Mouse (Mus musculus) heart, postnatal 36 days (tissue): ENCODE measurements around the gene Gm35549. TPM values are rescaled to one million over a fixed set of nuclear protein-coding genes. Genes with fewer than 3 reads are reported as not detected.
A peak's percentile ranks its signal among the peaks of the same experiment; 100 is the strongest.
"Not testable (repeated sequence)": the region's sequence is repeated elsewhere in the genome, so short reads cannot be mapped to it uniquely, and the experiment has no call there.

Experiments
- DNase-seq, 2 experiments: peaks; one replicate each; pipeline ENCODE4 v3.0.0; 2021 to 2022
- intact Hi-C: fragments of 180-260 bp; cut with DNase I; formaldehyde crosslinking; loops from one replicate; pipeline ENCODE4 v1.15.1; 2025
- total RNA-seq, 2 experiments: library from RNA; stranded (reverse); gene quantifications; 2 replicates each; pipeline ENCODE4 v1.2.3; 2021

Gene Gm35549
- not detected for total RNA-seq

DNA sequence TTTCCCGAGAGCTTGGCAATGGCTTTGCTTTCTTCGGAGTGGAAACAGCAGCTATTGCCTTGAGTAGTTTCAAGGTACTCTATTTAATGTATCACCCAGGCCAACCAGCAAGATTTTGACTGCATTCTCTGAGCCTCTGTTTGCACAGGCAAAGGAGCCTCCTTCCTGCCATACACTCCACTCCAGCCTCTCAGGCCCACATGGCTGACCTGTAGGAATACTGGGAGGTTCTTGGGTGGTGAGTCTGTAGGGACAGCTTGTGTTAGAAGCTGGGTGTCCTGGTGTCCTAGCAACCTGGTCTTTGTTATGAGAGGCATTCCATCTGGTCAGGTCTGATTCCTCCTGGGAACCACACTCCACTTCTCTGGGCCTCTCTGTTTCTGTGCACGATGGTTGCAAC lies at the start of gene Gm35549:
TSS of gene Gm35549 (minus strand) at position 276 of the 400 bp plus-strand sequence.
- intact Hi-C loops = no loop called here
- no peak for DNase-seq

DNA sequence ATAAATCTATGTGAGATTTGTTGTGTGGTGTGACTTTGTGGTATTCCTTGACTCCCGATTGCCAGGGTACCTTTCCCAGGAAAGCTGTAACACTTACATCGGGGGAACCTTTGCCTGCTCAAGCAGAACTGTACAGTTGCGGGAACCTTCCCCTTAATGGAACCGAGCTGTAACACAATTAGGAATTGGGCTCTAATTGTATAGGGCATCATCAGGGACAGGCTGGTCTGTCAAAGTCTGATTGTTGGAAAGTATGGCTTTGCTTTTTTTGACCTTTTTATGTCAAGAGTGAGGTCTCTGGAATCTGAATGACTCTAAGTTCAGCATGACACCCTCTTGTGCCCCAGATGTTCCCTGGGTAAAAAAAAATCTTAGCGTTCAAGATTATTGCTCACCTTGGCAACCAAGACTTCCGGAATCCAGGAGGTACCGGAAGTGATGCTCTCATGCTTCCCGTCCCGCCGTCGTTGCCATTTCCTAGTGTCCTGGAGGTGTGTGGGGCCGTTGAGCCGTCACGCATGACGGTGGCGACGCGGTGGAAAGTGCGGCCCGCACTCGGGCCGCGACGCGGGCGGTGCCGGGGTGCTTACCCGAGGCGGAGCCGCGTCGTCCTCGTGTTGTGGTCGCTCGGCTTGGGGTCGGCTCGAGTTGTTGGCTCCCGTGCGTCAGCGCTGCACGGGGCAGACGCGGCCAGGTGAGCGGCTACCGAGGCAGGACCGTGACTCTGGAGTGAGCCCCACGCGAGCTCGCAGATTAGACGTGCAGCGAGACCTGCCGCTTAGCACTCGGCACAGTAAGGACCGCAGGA lies 42.7 kb upstream of the Gm35549 start:
- intact Hi-C loops = no loop called here
- peak; percentile 38 to 56 for DNase-seq

DNA sequence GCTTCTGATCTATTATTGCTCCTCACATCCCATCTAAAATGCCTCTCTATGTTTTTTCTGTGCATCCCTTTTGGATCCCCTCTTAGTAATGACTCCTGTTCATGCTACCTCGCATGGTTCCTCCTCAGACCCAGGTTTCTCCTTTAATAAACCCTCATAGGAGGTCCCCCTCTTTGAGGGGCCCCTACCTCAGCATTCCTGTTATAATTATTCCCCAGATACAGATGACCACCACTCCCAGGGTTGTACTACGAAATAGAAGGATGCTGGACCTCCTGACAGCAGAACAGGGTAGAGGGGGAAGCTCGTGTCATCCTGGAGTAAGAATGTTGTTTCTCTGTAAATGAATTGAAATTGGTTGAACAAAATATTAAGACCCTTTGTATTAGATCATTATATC lies 41.5 kb upstream of the Gm35549 start, which contains the start of gene Zkscan7:
TSS of gene Zkscan7 (plus strand) at position 301 of the 400 bp plus-strand sequence.
- intact Hi-C loops = no loop called here

DNA sequence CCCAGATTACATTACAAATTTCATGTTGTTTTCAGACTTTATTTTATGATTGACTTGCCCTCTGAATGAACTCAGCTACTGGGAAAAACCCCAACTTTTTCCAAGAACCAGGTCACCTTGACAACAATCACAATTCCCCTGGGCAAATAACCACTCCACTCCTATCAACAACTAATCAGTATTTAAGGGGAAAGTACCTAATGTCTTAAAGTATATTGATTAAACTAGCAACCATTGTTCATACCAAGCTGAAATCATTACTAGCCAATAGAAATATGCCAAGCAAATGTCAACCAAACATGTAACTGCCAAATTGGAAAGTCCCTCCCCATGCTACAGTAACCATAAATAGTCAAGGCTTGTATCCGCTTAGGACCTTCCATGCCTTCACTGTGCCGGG lies 31.3 kb upstream of the Gm35549 start:
- DNase-seq = no peak
- intact Hi-C loops = no loop called here

More for the DNA sequence above, 41.5 kb upstream of the Gm35549 start, which contains the start of gene Zkscan7:
- no peak for DNase-seq

DNA sequence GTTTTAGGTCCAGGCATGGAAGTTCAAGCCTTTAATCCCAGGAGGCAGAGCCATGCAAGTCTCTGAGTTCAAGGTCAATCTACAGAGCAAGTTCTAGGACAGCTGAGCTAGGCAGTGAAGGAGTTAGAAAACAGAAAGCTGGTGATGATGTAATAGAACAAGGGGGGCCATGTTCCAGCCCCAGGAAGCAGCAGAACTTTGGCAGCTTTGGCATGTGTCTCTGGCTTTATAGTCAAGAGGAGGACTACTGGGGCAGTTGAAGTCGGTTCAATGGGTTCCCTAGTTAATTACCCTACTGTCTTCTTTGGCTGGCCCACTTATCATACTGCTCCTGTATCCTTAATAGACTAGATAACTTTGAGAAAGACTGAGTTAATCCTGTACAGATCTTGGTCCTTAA lies 30.8 kb upstream of the Gm35549 start:
- intact Hi-C loops = no loop called here
- no peak for DNase-seq

DNA sequence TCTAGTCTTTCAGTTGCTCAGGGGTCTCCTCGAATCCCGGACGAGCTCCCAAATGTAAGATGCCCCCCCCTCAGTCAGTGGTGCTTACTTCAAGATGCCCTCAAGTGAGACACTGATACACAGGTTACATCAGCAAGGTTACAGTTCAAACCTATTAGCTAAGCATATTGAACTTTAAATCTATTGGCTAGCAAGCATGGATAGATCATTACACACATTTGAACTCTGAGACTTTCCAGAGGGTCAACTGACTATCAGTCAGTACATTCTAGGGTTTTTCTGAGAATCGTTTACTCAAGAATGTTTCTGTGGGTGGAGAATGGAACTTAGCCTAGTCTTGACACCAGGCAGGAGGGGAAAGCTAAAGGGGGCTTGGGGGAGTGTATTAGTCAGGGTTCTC lies 28.8 kb upstream of the Gm35549 start:
- intact Hi-C loops = no loop called here
- DNase-seq = no peak

DNA sequence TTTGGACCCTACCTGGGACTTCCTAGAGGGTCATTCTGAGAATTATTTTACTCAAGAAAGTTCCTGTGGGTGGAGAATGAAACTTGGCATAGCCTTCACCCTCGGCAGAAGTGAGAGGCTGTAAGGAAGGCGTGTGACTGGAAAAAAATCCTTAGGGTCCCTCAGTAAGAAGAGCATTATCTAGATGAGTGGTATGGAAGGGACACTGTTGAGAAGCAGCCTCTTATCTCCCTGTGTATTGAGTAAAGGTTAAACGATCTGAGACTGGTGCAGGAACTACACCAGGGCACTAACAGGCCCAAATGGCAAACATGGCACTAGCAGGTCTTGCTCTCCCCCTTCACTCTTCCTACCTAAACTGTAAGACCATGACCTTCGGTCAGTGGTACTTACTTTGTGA lies 22.4 kb upstream of the Gm35549 start:
- intact Hi-C loops = loop anchor here (5.0 kb wide), 2 partner anchors 86 to 246 kb away; partner anchors contain the start of genes 1110059G10Rik, Exosc7, Kif15 and Zdhhc3
- no peak for DNase-seq

DNA sequence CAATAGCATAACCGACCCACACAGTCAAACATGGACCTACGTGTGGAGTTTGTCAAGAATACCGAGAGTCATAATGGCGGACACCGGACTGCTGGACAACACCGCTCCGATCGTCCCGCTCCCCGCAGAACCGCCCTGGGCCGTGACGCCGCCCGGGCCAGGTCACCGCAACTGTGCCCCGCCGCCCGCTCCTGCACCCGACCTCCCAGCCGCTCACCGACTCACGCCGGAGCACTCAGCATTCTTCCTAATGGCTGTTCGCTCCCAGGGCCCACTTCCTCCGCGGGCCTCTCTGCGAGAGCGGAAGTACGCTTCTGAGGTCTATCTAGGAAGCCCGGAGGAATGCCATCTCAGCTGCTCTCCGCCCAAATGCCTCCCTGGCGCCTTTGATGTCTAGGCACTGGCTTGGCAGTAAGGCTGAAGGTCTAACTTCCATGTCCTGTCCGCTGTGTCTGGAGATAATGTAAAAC lies 21.9 kb upstream of the Gm35549 start, which contains the start of gene Zfp445:
TSS of gene Zfp445 (minus strand) at position 310 of the 470 bp plus-strand sequence.
- intact Hi-C loops = loop anchor here (1.0 to 5.0 kb wide), 3 partner anchors 58 to 247 kb away; partner anchors contain the start of genes 1110059G10Rik, Exosc7, Kif15 and Zdhhc3
- peak; percentile 71 to 83 for DNase-seq

DNA sequence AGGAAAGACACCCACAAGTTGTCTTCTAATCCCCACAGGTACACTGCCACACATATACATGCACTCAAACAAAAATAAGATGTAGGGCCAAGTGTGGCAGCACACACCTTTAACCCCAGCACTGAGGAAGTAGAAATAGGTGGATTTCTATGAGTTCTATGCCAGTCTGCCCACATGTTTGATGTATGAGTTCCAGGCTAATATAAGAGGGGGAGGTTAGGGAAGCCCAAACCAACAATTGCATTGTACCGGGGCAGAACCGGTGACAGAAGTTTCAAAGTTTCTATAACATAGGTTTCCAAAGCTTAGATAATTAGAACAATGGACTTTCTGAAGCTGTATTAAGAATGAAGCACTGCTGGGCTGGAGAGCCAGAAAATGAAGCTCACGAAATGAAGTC lies 21.0 kb upstream of the Gm35549 start:
- no peak for DNase-seq
- intact Hi-C loops = loop anchor here (1.0 to 5.0 kb wide), 4 partner anchors 58 to 247 kb away; partner anchors contain the start of genes 1110059G10Rik, Exosc7, Kif15 and Tcaim

DNA sequence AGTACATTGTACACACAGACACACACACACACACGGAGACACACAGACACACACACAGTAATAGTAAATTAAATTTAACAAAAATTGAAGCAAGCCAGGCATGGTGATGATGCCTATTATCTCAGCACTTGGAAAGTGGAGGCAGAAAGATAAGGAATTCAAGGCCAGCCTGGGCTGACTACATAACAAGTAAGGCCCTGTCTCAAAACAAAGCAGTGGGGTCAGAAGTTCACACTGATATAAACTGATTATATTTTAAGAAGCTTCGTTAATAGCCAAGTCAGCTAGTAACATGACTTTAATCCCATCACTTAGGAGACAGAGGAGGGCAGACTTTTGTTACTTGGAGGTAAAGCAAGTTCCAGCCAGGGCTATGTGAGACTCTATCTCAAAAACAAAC lies 19.9 kb upstream of the Gm35549 start:
- intact Hi-C loops = loop anchor here (5.0 kb wide), 1 partner anchor 56 kb away; the partner anchor contains the start of gene Tcaim
- no peak for DNase-seq

DNA sequence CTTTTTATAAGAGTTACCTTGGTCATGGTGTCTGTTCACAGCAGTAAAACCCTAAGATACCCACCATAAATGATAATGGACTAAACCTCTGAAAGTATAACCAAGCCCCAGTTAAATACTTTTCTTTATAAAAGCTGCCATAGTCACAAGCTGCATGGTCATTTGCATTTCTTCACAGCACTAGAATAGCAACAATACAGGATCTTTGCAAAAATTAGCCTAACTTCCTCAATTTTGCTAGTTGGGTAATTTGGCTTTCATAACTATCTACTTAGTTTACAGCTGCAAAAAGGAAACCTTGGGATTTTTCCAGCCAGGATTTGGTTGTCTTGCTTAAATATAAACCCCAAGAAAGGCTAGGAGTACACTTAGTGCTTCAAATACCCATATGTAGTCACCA lies 16.9 kb upstream of the Gm35549 start:
- DNase-seq = no peak
- intact Hi-C loops = loop anchor here (5.0 kb wide), 1 partner anchor 53 kb away; the partner anchor contains the start of gene Tcaim

DNA sequence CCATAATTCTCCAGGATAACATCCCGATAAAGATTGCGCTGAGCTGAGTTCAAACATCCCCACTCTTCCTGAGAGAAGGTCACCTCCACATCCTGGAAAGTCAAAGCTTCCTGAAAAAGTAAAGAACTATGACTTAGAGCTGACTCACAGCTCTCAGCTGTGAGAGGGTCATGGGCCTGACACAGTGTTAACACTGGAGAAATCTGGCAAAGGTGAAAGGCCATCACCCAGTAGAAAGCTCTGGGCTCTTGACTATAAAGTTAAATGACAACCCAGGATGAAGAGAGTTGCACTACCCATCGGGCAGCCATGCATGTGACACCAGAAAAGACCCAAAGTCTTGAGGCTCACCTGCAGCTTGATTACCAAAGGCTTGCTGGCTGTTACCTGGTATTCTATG lies 12.9 kb upstream of the Gm35549 start:
- DNase-seq = no peak
- intact Hi-C loops = no loop called here

DNA sequence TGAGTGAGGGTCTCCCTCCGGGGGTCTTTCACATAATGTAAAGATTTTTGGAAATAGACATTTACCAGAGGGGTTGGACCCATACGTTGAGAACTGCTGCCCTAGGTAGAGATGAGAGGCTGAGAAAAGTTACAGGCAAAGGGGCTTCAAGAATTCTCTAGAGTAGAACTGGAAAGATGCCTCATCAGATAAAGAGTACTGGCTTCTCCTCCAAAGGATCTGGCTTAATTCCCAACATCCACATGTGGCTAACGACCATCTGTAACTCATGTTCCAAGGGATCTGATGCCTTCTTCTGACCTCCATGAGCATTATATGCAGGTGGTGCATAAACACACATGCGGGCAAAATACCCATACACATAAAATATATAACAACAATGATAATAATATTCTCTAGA lies 11.8 kb upstream of the Gm35549 start:
- DNase-seq = no peak
- intact Hi-C loops = no loop called here

DNA sequence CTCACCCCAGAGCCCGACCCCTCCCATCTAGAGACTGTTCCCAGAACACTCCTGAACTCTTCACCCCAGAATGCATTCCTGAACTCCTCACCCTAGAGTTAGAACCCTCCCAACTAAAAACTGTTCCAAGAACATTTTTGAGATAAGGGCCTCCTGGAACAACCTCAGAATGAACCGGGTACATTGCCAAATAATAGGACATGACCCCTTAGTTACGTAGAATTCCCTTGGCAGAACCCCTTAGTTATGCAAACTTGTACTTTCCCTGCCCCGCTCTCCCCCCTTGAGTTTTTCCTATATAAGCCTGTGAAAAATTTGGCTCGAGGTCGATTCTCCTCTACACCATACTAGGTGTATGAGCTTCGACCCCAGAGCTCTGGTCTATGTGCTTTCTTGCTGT lies 11.3 kb upstream of the Gm35549 start:
- intact Hi-C loops, DNase-seq: not testable (repeated sequence)

DNA sequence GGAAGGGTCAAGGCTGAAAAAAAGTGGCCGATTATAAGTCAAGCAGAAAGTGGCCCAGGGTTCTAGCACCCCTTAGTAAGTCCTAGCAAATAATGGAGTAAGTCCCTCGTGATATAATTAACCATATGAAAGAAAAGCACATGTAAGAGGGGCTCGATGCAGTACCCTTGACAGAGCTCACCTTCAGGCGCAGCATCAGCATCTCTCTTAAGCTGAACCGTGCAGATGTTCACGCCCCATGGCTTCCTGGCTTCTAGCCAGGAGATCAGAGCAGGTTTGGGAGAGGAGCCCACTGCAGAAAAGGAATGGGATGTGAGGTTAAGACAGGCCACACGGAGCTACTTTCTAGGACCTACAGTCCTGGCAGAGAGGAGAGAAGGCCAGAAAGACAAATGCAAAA lies 10.7 kb upstream of the Gm35549 start:
- DNase-seq = no peak
- intact Hi-C loops = no loop called here

DNA sequence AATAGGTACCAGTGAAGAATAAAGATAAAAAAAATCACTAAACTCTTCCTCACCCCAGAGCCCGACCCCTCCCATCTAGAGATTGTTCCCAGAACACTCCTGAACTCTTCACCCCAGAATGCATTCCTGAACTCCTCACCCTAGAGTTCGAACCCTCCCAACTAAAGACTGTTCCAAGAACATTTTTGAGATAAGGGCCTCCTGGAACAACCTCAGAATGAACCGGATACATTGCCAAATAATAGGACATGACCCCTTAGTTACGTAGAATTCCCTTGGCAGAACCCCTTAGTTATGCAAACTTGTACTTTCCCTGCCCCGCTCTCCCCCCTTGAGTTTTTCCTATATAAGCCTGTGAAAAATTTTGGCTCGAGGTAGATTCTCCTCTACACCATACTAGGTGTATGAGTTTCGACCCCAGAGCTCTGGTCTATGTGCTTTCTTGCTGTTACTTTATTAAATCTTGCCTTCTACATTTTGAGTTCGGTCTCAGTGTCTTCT lies 4.0 kb upstream of the Gm35549 start:
- intact Hi-C loops, DNase-seq: not testable (repeated sequence)

DNA sequence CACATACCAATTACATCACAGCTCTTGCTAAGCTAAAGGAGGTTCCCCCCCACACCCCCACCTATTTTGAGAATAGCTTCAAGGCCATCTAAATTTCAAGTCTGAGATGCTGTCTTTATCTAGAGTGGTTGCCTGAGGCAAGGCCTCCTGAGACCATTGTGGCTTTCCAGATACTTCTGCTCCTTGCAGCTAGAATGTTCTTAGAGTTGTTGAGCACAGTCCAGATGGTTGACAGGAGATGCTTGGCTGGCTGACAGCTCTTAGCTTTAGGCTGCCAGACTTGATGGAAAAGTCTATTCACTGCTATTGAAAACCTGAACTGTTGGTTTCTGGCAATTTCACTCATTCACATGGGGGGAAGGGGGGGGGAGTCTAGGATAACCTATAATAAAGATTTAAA lies 2.3 kb upstream of the Gm35549 start:
- intact Hi-C loops = no loop called here
- DNase-seq = peak; percentile 44 to 64

DNA sequence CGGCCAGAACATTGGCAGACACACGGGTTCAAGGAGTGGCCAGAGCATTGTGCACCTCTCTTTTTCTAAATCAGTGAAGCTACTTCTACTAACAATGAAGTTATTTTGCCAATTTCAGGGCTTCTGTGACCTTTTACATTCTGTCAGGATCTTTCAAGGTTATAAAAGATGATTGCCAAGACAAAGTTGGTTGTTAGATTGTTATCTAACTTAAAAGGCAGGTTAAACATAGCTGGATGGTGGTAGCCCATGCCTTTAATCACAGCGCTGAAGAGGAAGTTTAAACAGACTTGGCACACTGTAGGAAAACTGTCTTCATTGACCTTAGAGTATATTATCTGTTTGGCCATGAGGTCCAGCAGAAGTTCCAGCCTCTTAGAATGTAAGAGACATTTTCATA lies 1.8 kb upstream of the Gm35549 start:
- DNase-seq = no peak
- intact Hi-C loops = no loop called here

DNA sequence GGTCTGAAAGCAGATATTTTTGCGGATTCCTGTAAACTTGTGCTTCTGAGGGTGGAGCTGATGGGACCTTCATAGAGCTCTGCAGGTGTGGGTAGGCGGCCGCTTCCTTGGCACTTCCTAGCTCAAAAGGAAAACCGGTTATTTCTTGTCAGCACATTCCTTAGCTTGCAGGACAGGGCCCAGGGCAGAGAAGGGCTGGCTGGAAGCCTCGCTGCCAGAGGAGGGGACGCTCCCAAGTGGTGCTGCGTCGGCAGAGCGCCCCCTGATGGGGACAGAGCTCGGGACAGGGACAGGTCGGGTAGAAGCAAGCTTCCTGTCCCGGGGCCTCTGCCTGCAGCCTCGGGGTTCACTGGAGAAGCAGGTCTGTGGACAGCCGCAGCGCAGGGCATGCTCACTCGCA lies 6.2 kb downstream of the Gm35549 start:
- intact Hi-C loops = no loop called here

DNA sequence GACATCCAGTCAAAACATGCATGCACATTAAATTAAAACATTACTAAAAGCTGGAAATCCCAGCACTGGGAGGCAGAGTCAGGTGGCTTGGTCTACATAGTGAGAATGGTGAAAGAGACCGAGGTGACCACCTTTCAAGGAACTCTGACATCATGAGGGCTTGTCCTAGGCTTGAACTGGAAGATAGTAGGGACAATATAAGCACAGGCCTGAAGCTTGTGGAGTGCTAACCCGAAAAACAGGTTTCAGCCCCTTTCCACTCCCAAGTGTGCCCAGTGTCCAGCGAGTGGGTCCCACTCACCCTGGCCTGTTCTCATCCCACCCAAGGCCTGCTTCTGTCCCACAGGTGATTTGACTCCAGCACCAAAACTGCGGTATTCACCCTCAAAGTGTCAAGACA lies 6.6 kb downstream of the Gm35549 start:
- intact Hi-C loops = no loop called here
- DNase-seq = no peak

More for the DNA sequence above, 6.2 kb downstream of the Gm35549 start:
- no peak for DNase-seq

DNA sequence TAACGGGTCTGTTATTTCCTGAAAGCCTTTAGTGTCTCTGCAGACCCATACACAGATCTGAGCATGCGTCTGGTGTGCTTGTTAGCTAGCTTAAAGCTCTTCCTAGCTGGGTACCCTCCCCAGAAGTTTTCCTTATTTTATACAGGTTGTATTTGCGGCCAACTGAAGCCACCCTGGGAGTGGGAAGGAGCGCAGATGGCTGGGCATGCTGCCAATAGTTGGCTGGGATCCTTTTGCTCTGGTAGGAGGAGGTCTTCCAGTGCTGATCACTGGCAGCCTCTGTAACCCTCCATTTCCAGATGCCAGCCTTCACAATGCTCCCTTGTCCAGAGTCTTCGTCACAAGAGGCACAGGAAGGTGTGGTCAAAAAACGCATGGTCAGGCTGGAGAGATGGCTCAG lies 7.0 kb downstream of the Gm35549 start:
- DNase-seq = peak; percentile 36 to 53
- intact Hi-C loops = no loop called here

DNA sequence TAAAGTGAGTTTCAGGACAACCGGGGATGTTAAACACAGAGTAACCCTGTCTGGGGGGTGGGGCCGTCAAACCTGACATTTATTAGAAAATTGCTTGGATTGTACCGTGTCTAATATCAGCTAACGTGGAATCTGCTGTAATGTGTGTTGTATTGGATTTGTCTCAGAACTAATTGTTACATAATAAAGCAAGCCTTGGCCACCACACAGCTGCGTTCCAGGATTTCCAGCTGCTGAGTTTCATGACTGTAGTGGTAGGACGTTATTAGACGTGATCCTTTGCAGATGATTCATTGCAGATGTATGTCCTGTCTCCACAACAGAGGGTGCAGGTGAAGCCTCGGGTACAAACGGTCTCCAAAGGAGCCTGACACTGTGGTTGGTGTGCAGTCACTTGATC lies 7.7 kb downstream of the Gm35549 start:
- no peak for DNase-seq
- intact Hi-C loops = no loop called here
